Mouse (Mus musculus) cerebellum, adult 18-20 months (tissue): ENCODE data around the gene Epn1.

Experiments used
- DNase-seq, 2 experiments: peaks; one replicate each; pipeline ENCODE4 v3.0.0; 2021

The Epn1 gene

DNA sequence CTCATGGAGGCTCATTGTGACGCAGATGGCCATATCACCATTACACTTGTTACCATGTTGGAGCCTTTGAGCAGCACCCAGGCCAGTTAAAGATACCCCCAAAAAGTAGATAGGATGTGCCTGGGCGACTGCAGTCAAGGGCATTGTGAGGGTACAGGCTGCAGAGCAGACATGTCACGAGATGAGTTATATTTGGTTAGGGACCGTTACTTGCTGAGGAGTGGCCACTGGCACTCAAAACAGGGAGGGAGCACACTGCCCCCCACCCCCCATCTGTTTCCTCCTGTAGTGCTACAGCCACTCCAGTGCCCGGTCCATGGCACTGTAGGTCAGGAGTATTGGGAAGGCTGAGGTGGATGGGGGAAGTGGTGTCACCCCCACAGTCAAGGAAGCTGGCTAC, 18.7 kb downstream of the Epn1 start:
- DNase-seq, result no peak

DNA sequence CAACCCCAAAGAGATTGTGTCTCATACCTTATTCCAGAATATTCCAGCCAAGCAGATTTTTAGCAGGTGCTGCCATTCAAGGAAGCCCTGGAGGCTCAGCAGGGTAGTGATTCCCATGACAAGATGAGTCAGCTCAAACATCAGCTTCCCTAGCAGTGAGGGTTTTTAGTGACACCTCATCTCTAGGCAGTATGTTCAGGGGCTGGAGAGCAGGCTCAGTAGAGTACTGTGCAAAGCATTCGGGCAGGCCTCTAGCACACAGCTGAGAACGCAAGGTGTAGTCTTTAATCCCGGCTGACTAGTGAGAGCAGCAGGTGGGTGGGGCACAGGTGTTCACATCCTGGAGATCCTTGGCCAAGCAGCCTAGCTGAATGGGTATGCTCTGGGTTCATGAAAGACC, 19.8 kb downstream of the Epn1 start:
- DNase-seq, result no peak

DNA sequence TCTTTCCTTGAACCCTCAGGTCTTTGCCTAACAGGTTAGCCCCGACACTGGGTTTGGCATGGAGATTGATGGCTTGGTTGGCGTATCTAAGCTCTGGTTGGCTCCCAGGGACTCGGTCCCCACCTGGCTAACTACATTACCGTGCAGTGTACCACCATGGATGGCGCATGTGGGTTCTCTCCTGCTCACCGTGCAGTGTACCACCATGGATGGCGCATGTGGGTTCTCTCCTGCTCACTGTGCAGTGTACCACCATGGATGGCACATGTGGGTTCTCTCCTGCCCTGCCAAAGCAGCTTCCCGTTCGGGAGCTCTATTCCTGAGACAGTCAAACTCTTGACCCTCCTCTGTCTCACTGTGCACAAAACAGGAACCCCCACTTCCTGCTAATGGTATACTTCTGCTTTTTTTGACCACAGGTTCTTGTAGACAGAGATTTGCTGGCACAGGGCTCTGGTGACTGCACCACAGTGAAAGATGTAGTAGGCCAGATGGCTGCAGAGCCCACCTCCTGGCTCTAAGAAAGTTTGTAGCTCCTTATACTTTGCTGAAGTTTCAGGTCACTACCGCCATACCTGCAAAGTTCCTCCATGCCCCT, 21.1 kb downstream of the Epn1 start:
- no peak for DNase-seq

DNA sequence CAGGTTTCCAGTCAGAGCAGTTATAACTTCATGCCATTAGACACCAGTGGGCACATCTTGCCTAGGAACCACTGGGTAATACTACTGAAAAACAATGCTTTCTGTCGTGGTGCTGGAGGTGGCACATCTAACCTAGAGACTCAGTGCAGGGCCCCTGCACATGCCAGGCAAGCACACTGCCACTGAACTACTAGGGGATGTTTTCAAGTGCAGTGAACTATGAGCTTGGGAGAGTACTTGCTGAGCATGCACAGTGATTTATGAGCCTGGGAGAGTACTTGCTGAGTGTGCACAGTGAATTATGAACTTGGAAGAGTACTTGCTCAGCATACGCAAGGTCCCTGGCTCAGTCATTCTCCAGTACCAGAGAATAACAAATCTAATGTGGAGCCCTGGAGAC, 22.5 kb downstream of the Epn1 start:
- no peak for DNase-seq

- DNase-seq, result no peak
These were observed 28.2 kb downstream of the Epn1 start for GRCm38 (mm10) chr7:5108272-5108671.

- DNase-seq, result no peak
These were observed 29.3 kb downstream of the Epn1 start for GRCm38 (mm10) chr7:5109301-5109700.

DNA sequence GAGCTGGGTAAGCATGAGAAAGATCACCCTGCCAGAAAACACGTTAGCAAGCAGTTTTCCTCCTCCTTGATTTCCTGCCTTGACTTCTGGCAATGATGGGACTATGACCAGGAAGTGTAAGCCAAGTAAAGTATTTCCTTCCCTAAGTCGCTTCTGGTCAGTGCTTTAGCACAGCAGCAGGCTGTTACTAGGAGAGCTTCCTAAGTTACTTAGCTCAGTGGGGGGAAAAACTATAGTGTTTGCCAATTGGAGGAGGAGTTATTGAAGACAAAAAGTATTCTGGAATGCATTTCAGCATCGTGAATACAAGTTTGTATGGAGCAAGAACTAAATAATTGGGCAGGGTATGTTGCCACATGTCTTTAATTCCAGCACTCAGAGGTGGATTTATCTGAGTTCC, 32.7 kb downstream of the Epn1 start:
- no peak for DNase-seq

- no peak for DNase-seq
These were observed 36.8 kb downstream of the Epn1 start, which contains the start of gene Rfpl4 for GRCm38 (mm10) chr7:5116850-5117249. Rfpl4 (minus strand) TSS chr7:5116950.

- no peak for DNase-seq
These were observed 45.0 kb downstream of the Epn1 start for GRCm38 (mm10) chr7:5125078-5125477.

- DNase-seq, result peak; percentile 62 to 76
These were observed 45.7 kb downstream of the Epn1 start, which contains the start of gene Rasl2-9 for GRCm38 (mm10) chr7:5125549-5126406. Rasl2-9 (minus strand) TSS chr7:5125950.
